Mouse (Mus musculus) neutrophil, adult 59 days (primary cell): ENCODE measurements around the gene Hrasls. TPM values are rescaled to one million over a fixed set of nuclear protein-coding genes. Genes with fewer than 3 reads are reported as not detected.

Experiments used
- total RNA-seq, 2 experiments: library from RNA; stranded (reverse); gene quantifications; 1 replicate in 1 of 2; 2 replicates in 1 of 2; pipeline ENCODE4 v1.2.4; 2023

The Hrasls gene
- not detected for total RNA-seq

GRCm38 (mm10) chr16:29209605-29210411 lies at the start of gene Hrasls:
TSS of gene Hrasls (plus strand) at chr16:29209695.

Other genes with a start within 250 kb of the Hrasls start
- not detected for gene Atp13a5, start 169.0 kb downstream of the Hrasls start, total RNA-seq